Mouse (Mus musculus): ENCODE measurements around the gene Vamp2. TPM values are rescaled to one million over a fixed set of nuclear protein-coding genes. Genes with fewer than 3 reads are reported as not detected.
A peak's percentile ranks its signal among the peaks of the same experiment; 100 is the strongest.

The Vamp2 gene
- total RNA-seq, 2 experiments from 2014 or later, result 988 to 1,016 TPM

- no peak for DNase-seq (ENCODE audit: low spot score in 2 of 2)
- Histone ChIP-seq H3K27ac (no peak overlapping the region), H3K4me3 (no peak overlapping the region)
- no peak for TF ChIP-seq CTCF (conservative IDR thresholded peaks at IDR 0.05)
These were observed 11.0 kb upstream of the Vamp2 start for GRCm38 (mm10) chr11:69077316-69077715.

DNA sequence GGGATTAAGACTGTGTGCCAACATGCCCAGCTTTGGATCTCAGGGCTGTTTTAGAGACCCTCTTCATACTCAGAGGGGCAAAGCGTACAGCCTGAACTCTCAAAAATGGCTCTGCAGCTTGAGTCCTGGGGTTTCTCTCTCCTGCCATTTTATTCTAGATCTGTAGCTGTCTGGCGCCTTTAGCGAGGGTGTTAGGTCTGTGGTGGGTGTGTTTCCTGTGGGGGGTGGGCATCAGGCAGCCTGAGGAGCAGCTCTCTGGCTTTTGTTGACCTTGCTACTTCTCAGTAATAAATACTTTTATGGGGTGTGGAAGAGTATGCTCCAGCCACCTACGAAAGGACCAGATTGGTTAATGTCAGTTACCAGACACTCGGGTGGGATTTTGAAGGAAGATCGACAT, 10.2 kb upstream of the Vamp2 start:
- no peak overlapping the region for H3K27ac ChIP-seq
- no peak for DNase-seq (ENCODE audit: low spot score in 2 of 2)
- no peak overlapping the region for H3K4me3 ChIP-seq
- TF ChIP-seq CTCF (conservative IDR thresholded peaks at IDR 0.05), result no peak

DNA sequence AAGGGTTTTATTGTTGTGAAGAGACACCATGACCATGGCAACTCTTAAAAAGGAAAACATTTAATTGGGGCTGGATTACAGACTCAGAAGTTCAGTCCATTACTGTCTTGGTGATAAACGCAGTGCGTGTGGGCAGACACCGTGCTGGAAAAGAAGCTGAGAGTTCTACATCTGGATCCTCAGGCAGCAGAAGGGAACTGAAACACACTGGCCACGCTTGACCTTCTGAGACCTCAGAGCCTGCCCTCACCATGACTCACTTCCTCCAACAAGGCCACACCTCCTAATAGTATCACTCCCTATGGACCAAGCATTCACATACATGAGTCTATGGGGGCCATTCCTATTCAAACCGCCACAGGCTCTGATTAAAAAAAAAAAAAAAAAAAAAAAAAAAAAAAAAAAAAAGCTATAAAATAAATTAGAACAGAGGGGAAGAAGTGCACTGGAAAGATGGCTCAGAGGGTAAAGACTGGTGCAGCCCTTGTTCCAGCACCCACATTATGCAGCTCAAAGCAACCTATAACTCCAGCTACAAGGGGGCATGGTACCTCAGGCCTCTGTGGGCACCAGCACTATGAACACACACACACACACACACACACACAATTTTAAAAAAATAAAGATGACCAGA, 9.4 kb upstream of the Vamp2 start:
- no peak overlapping the region for H3K27ac ChIP-seq

GRCm38 (mm10) chr11:69080102-69080854, 8.0 kb upstream of the Vamp2 start:
- no peak for DNase-seq (ENCODE audit: low spot score in 2 of 2)
- Histone ChIP-seq H3K4me3 (no peak overlapping the region), H3K27ac (no peak overlapping the region)
- no peak for TF ChIP-seq CTCF (conservative IDR thresholded peaks at IDR 0.05)

More for the DNA sequence above, 9.4 kb upstream of the Vamp2 start:
- TF ChIP-seq CTCF (conservative IDR thresholded peaks at IDR 0.05), result no peak
- no peak for DNase-seq (ENCODE audit: low spot score in 2 of 2)
- no peak overlapping the region for H3K4me3 ChIP-seq

DNA sequence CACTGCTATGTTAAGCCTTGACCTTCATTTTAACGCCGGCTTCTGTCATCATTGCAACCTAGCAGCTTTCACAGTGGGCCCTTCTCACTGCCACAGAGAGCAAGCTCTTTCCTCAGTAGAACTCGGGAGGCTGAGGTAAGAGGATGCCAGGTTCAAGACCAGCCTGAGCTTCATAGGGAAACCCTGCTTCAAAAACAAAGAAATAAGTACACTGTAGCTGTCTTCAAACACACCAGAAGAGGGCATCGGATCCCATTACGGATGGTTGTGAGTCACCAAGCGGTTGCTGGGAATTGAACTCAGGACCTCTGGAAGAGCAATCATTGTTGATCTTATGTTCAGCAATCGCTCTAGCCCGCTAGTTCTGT, 7.5 kb upstream of the Vamp2 start:
- Histone ChIP-seq H3K4me3 (no peak overlapping the region), H3K27ac (no peak overlapping the region)
- TF ChIP-seq CTCF (conservative IDR thresholded peaks at IDR 0.05), result no peak
- DNase-seq (ENCODE audit: low spot score in 2 of 2), result no peak

DNA sequence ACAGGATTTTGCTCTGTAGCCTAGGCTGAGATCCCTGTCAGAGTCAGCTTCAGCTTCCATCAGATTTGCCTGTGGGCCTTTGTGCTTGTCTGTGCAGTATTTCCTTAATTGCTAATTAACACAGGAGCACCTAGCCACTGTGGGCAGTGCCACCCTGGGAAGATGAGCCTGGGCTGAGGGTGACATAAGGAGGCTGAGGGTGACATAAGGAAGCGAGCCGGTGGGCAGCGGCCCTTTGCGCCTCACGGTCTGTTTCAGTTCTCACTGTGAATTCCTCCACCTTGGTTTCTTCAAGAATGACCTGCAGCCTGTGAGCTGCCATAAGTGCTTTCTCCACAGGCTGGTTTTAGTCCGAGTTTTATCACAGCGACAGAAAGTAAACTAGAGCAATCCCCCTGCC, 6.7 kb upstream of the Vamp2 start:
- H3K4me3 ChIP-seq, result no peak overlapping the region
- no peak for DNase-seq (ENCODE audit: low spot score in 2 of 2)
- no peak for TF ChIP-seq CTCF (conservative IDR thresholded peaks at IDR 0.05)
- H3K27ac ChIP-seq, result no peak overlapping the region

DNA sequence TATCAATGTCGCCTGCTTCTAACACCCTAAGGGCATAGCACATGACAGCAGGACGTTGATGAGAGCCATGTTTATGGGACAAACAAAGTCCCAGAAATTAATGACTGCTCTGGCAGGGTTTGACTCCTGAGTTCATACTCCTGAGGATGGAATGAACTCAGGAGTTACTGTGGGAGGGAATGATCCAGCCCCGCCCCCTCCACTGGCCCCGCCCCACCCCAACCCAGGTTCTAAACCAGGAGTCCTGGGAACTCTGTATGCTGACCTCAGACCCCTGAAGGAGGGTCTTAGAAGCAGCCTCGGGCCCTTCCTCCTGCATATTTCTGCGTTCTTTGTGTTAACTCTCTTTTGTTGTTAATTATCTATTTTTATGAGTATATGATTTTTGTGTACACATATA, 2.7 kb upstream of the Vamp2 start:
- Histone ChIP-seq H3K4me3 (no peak overlapping the region), H3K27ac (no peak overlapping the region)
- no peak for TF ChIP-seq CTCF (conservative IDR thresholded peaks at IDR 0.05)
- DNase-seq (ENCODE audit: low spot score in 2 of 2), result no peak

DNA sequence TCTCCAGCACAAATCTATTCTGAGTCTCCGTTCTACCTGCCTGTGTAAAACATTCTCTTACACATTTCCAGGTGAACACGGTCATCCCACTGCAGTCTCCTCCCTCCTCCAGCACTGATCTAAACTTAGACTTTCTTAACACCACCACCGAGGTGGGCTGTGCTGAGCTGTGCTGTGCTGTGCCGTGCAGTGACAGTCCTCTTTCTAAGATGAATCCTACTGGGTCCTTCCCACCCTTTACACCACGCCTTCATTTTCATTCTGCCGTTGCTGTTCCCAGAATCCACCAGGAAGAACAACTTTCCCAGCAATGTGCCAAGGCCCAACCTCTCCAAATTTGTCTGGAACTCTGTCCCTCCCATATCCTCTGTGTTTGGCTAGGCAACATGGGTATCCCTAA, 1.9 kb upstream of the Vamp2 start:
- TF ChIP-seq CTCF (conservative IDR thresholded peaks at IDR 0.05), result no peak
- Histone ChIP-seq H3K27ac (peak overlapping the region; percentile 46), H3K4me3 (no peak overlapping the region)
- DNase-seq (ENCODE audit: low spot score in 2 of 2), result no peak

DNA sequence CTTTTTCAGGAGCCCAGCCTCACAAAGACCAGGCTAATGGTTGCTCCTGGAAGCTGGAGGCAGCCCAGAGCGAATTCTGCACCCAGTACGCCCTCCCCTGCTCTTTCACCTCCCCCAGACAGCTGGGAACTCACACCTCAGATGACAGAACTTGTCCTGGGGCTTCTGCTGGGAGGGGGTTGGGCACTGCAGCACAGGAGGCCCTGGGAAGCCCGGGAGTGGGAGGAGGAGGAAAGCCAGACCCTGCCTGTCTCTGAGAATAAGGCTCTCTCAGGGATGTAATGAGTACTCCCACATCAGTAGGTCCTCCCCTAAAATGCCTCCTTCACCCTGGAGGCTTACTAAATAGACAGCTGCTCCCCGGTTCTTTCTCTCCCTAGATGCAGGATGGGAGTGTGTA, 1.2 kb upstream of the Vamp2 start:
- H3K4me3 ChIP-seq, result no peak overlapping the region
- TF ChIP-seq CTCF (conservative IDR thresholded peaks at IDR 0.05), result no peak
- H3K27ac ChIP-seq, result peak overlapping the region; percentile 75
- peak in 1 of 2 experiments; percentile 34 for DNase-seq (ENCODE audit: low spot score in 2 of 2)

DNA sequence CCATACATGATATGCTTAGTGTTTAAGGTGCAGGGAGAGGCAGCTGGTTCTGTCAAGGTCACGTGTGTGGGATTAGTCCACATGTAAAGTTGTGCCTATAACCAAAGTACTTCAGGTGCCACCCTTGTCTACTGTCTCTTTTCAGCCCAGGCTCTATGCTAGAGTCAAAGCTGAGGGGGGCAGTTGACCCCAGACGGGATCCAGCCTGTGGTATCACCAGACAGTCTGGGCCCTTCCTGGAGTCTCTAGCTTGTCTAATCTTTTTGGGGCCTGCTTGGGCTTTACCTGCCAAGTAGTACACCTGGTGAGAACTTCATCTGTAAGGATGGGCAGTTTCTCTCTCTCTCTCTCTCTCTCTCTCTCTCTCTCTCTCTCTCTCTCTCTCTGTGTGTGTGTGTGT, 693 bp upstream of the Vamp2 start:
- H3K4me3 ChIP-seq, result no peak overlapping the region
- no peak for TF ChIP-seq CTCF (conservative IDR thresholded peaks at IDR 0.05)
- H3K27ac ChIP-seq, result peak overlapping the region; percentile 75
- DNase-seq (ENCODE audit: low spot score in 2 of 2), result no peak

GRCm38 (mm10) chr11:69088856-69089615, 746 bp downstream of the Vamp2 start:
- peak overlapping the region; percentile 100 for H3K27ac ChIP-seq
- peak overlapping the region; percentile 100 for H3K4me3 ChIP-seq
- TF ChIP-seq CTCF (conservative IDR thresholded peaks at IDR 0.05), result no peak
- DNase-seq (ENCODE audit: low spot score in 2 of 2), result peak in 1 of 2 experiments; percentile 12

DNA sequence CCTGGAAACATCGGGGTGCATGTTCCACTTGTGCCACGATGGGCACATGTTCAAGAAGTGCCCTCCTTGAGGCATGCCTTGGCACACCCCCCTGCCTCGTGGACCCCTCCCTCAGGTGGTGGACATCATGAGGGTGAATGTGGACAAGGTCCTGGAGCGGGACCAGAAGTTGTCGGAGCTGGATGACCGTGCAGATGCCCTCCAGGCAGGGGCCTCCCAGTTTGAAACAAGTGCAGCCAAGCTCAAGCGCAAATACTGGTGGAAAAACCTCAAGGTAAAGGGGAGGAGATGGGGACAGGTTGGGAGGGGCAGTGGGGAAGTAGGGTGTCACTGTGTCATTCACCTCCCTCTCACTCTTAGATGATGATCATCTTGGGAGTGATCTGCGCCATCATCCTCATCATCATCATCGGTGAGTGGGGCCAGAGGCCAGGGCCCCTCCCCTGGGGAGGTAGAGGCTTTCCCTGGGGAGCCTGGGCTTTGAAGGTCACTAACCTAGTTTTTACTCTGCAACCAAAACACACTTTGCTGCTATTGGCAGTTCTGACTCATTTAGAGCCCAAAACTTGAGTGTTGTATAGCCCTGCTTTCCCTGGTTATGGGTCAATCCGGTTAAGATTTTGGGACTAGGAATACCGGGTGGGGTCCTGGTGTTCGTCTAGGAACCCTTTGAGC, 1.5 kb downstream of the Vamp2 start:
- Histone ChIP-seq H3K27ac (peak overlapping the region; percentile 100), H3K4me3 (peak overlapping the region; percentile 100)
- no peak for DNase-seq (ENCODE audit: low spot score in 2 of 2)
- no peak for TF ChIP-seq CTCF (conservative IDR thresholded peaks at IDR 0.05)

GRCm38 (mm10) chr11:69090367-69090766, 2.1 kb downstream of the Vamp2 start:
- no peak for DNase-seq (ENCODE audit: low spot score in 2 of 2)
- peak overlapping the region; percentile 100 for H3K4me3 ChIP-seq
- TF ChIP-seq CTCF (conservative IDR thresholded peaks at IDR 0.05), result no peak
- peak overlapping the region; percentile 100 for H3K27ac ChIP-seq
